Mouse (Mus musculus) adrenal gland, adult 8-10 months (tissue): ENCODE measurements at regions not wholly inside any gene's neighbourhood (a gene's known extent, or its start where the extent isn't known, plus 50 kb on each side); places are given as distances from the start of the nearest gene placed in this dataset.

Source experiments
- DNase-seq: peaks from one replicate; pipeline ENCODE4 v3.0.0; 2022

DNA sequence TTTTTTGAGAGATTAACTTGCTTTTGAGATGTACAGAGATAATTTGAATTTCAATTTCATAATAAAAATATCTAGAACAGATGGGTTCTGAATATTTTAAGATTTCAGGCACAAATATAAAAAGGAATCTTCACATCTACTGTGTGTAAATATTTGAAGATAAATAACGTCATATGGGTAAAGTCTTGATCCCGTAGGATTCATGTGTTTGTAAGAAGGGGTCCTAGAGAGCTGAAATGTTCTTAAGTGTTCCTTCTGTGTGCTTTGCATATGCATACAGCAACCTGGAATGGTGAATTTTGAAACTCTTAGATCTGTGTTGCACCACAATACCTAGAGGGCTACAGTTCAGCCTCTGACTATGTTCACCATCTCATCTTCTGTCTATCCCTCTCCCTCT lies 131.4 kb upstream of the Slc35b3 start:
- no peak for DNase-seq

DNA sequence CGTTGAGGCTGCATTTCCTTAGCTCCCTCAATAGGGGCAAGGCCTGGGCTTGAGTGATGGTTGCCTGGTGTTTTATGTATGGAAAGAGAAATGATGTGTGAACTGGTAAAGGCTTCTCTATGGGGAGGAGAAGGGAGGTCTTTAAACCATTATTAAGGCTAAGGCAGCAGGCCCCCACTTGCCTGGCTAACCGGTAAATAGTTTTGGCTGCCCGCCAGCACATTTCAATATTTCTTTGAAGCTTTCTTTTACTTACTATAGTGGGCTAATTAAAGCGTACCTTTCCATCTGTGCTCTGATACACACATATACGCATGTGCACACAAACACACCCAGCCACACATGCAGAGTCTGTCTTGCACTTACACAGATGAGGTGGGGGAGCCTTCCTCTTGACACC lies 123.9 kb upstream of the Slc35b3 start:
- no peak for DNase-seq

GRCm38 (mm10) chr13:39074211-39074610 lies 113.5 kb upstream of the Slc35b3 start:
- no peak for DNase-seq

GRCm38 (mm10) chr13:39032263-39032662 lies 71.6 kb upstream of the Slc35b3 start:
- DNase-seq: no peak

GRCm38 (mm10) chr13:39020168-39020567 lies 59.5 kb upstream of the Slc35b3 start:
- DNase-seq: no peak

DNA sequence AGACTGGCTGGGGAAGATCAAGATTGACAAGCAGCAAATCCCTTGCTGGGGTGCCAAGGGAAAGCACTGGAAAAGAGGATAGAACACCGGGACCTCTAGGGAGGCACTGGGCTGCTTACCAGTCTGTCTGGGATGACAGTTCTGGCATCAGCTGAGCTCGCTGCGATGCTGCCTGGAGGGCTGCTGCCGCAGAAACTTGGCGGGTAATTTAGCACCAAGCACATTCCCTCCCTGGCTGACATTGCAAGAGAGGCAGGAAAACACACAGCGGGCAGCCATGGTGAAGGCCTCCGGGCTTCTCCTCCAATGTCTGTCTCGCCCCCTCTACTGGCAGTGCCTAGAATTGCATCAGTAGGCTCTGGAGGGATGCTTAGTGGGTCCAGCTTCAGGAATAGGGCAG lies 51.0 kb upstream of the Slc35b3 start:
- DNase-seq: peak; percentile 58
